Mouse (Mus musculus) ovary, postnatal 36 days (tissue): ENCODE measurements around the gene Plcxd3.
"Not testable (repeated sequence)": the region's sequence is repeated elsewhere in the genome, so short reads cannot be mapped to it uniquely, and the experiment has no call there.

Source experiments
- DNase-seq: peaks from one replicate; pipeline ENCODE4 v3.0.0; 2022; ENCODE audit warnings: low spot score, mixed read lengths

Gene Plcxd3

DNA sequence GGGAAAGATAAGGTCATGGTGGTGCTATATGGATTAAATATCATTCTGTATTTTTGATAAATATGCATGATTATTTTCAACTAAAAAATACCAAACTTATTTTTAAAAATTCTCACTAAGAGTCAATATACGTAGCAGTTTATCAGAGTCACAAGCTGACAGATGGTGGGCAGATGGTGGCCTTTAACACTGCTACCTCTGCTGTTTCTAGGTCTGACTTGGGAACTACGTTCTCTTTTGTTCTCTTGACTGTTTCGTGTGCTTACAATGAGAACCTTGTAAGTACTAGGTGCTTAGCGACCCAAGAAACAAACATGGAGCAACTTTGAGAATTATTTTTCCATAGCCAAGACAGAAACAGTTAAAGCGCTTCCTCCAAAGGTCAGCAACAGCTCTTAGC lies 183.8 kb downstream of the Plcxd3 start:
- DNase-seq: no peak

DNA sequence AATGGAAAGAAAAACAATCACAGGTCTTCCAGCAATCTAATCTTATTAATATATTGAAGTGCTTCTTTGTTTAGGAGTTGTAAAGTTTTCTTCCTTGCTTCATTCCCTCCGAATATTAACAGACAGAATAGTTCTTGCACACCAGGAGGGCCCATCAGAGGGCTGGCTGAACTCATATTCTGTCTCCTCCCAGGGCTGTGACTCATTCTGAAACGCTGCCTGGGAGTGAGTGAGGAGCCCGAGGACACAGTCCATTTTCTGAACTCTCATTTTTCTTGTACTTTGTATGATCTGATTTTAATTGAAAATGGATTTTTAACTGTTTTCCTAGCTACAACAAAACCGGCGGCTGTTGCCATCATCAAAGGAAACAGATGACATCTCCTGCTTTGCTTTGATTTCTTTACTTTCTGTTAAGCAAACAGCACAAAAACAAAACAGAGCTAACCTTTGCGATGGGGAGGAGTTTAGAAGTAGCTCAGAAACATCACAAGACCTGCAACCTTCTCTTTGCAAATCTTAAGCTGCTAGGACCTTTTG lies 186.2 kb downstream of the Plcxd3 start:
- DNase-seq: no peak

DNA sequence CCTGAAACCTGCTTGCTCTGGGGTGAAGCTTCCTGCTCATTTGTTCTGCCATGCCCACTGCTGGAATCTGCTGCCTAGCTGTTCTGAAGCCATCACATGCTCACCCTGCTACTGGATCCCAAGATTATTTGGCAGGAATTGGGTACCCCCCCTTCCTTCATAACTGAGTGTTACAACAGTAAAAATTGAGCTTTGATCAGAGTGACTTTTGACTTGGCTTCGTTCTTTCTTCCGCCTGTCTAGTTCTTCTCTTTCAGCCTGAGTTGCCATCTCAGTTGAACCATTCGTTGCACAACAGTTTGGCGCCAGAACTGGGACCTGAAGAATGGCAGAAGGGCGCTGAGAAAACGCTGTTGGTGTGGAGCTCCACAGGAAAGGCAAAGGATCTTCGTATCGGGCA lies 220.2 kb downstream of the Plcxd3 start:
- DNase-seq: not testable (repeated sequence)

DNA sequence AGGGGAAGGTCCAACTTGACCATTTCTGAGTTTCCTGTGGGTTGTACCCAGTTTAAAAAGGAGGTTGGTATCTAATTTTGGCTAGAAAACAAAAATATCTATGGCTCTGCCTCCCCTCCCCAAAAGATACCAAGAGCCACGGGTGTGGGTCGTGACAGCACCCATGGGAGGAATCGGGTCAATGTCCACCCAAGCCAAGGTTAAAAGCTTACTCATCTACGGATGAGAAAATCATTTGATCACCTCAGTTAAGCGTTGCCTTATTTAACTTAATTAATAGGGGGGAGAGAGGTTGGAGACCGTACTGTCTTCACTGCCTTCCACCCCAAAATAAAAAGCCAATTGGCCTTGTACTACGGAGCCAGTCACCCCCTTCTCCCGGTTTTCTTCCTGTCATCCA lies 223.4 kb downstream of the Plcxd3 start:
- not testable (repeated sequence) for DNase-seq

DNA sequence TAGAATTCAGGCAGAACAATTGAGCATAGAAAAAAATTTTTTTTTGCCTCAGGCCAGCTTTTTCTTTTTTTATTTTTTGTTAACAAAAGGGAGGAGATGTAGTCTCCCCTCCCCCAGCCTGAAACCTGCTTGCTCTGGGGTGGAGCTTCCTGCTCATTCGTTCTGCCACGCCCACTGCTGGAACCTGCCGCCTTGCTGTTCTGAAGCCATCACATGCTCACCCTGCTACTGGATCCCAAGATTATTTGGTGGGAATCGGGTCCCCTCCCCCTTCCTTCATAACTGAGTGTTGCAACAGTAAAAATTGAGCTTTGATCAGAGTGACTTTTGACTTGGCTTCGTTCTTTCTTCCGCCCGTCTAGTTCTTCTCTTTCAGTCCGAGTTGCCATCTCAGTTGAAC lies 224.0 kb downstream of the Plcxd3 start:
- DNase-seq: not testable (repeated sequence)

DNA sequence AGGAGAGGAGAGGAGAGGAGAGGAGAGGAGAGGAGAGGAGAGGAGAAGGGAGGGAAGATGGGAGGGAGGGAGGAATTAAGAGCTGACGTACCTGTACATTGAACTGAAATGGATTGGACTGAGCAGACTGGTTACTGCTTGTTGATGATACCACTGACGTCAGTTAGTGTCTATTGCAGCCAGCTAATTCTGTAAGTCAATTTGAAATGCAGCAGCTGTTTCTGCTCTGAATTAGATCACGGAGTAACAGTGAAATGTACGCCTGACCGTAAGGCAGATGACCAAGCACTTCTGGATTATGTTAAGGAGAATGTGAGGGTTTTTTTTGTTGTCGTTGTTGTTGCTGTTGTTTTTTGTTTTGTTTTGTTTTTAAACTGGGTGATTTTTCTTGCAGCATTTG lies 230.3 kb downstream of the Plcxd3 start:
- no peak for DNase-seq
